Mouse (Mus musculus): Measurements from ENCODE around the gene Cyp4a32.
"Not testable (repeated sequence)": the region's sequence is repeated elsewhere in the genome, so short reads cannot be mapped to it uniquely, and the experiment has no call there.

Gene Cyp4a32

DNA sequence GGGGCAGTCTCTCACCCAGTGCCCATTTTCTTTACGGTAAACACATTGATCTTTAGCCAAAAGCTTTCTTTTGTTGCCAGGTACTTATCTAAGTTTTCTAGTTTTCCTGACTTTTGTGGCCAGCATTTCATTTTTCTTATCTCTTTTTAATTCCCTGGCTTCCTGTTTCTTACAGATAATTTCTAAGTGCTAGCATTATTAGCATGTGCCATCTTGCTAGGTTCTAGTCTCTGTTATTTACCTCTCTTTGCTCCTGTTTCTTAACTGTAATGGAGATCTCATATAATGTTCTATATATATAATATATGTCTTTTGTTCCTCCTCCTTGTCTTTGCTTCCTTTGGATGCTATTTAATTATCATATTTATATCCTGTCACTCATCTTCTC lies 55.8 kb downstream of the Cyp4a32 start:
- DNase-seq (ENCODE audit: low read depth, low spot score) = not testable (repeated sequence)

DNA sequence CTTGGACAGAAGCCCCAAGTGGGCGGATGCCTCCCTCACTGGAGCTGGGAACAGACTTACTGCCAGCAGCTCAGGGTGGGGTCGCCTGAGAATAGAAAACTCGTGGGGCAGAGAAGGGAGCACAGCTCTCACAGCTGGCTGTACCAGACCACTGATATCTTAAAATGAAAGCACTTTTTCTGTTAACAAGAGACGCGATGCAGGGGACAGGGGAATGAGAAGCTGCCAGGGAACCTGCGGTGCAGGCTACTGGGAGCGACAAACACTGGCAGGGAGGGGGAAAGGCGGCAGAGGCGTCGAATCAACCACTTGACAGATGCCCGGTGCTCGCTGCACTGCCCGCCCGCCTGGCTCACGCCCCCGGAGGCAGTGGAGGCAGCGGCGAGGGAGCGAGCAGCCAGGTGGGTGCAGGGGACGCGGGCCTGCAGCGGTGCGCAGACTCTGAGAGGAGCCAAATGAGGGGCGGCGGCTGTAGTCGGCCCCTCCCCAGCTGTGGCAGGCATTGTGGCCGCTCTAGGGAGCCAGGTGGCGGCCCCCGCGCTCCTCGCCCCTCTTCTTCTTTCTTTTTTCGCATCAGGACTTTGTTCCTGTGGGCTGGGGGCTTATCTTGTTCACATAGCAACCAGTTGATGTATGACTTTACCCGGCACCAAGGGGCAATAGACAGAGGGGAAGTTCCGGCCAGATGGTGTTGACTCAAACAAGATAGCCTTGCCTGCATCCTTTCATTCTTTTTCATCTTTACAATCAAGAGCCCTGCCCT lies 56.5 kb downstream of the Cyp4a32 start:
- no peak for DNase-seq (ENCODE audit: low read depth, low spot score)

DNA sequence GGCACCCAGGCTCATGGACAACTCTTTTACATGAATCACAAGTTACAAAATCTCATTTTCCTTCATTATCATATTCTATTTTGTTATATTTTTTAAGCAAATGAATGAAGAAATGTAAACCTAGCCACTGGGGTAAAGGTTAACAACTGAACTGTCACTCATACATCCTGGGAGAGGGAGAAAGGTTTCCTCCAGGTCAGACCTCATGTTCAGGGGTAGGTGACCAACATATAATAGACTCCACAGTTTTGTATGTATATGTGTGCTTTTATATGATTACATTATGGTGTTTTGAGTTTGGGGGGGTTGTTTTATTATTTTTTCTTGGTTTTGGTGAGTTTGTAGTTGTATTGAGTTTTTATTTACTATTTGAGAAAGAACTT lies 57.1 kb downstream of the Cyp4a32 start:
- DNase-seq (ENCODE audit: low read depth, low spot score) = no peak

DNA sequence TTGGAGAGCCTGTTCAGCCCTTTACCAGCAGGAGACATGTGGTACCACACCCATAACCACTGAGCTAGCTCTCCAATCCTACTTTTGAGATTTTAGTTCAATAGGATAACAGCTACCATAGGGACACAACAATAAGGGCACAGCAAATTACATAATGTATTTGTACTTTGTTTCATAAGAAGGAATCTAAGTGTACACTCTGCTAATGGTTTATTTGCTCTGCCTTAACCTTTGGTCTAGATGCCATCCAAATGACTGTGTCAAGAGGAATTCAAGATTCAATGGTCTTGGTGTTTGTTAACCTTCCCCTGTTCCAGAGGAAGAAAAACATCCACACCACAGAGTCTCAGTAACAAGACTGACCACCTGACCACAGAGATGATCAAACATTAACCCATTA lies 58.4 kb downstream of the Cyp4a32 start:
- no peak for DNase-seq (ENCODE audit: low read depth, low spot score)

Measured in WW6 (cell line).